Mouse (Mus musculus) bone marrow macrophage, adult 2 months (primary cell): ENCODE data around the gene Lonrf3.

Experiments
- CTCF ChIP-seq: IDR thresholded peaks from 2 replicates; pipeline ENCODE4 v1.5.1; 2012; ENCODE audit warnings: low read depth, mild to moderate bottlenecking, low read length, moderate library complexity
- POLR2A ChIP-seq: IDR thresholded peaks from 2 replicates; pipeline ENCODE4 v1.6.1; 2012; ENCODE audit warnings: mild to moderate bottlenecking, low read depth, low read length, borderline replicate concordance

DNA sequence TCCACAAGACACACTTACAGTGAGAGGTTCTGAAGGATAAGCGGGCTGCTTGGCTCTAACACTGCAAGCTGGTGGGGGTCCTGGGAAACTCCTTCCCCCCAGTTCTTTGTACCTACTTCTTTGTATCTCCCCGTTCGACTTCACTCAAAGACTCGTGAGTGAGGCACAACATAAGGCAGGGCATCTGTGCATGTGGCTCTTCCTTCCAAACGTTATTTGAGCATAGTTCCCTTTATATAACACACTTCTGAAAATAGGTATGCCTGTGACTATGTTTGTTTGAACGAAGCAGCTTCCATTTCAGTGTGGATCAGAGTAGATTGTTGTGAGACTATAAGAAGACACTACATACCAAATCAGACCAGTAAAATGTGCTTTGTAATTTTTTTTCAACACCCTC, 64.5 kb downstream of the Lonrf3 start:
- TF ChIP-seq CTCF (no peak), POLR2A (no peak)
